Mouse (Mus musculus) left cerebral cortex, adult 11 months (tissue): ENCODE results near the gene Csrp3.

Experiments used
- DNase-seq: peaks from one replicate; pipeline ENCODE4 v3.0.0; 2022; ENCODE audit warnings: low spot score

Gene Csrp3

DNA sequence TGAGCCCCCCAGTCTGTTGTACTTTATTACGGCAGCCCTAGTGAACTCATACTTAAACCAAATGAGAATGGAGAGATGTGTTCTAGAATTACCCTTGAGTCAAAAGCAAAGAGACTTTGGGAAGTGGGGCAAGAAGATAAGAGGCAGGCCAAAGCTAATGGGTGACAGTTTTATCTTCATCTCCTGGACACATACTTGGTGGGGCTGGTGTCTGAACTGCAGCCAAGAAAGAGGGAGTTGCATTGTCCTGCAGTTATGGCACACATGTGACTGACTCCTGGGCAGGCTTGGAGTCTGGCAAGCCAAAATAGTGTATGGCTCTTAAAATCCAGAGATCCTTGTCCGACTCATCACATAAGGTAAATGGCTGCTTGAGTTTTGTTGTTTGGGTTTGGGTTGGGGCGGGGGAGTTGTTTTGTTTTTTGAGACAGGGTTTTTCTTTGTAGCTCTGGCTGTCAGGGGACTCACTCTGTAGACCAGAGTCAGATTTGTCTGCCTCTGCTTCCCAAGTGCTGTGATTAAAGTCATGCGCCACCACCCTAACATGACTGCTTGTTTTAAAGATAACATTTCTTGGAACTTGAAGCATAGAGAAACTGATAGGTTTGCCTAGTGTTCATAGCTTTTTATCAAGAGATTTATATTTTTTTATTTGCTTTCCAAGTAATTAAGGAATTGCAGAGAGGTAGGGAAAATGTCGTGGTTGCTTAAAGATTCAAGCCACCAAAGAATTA, 18.5 kb downstream of the Csrp3 start:
- no peak for DNase-seq

- DNase-seq, result no peak
Measured at GRCm38 (mm10) chr7:48825170-48825569, 22.7 kb downstream of the Csrp3 start.

- DNase-seq, result no peak
Measured at GRCm38 (mm10) chr7:48824671-48825070, 23.2 kb downstream of the Csrp3 start.

- DNase-seq, result no peak
Measured at GRCm38 (mm10) chr7:48823621-48824020, 24.2 kb downstream of the Csrp3 start.

- no peak for DNase-seq
Measured at GRCm38 (mm10) chr7:48821654-48822053, 26.2 kb downstream of the Csrp3 start.

DNA sequence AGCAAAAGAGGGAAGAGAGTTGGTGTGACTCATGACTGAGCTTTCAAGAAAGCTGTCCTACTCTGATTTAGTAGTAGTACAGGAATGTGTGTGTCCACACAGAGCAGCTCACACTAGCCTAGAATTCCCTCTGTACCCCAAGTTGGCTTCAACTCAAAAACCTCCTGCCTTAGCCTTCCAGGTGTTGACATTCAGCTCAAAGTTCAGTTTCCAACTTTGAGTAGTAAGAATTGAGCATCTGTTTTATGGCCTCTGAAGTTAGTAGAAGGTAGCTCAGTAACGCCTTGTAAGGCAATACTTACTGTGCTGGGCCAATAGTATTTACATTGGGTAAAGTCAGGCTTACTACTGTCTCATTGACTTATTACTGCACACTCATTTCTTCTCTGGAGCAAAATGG, 34.2 kb downstream of the Csrp3 start:
- no peak for DNase-seq

DNA sequence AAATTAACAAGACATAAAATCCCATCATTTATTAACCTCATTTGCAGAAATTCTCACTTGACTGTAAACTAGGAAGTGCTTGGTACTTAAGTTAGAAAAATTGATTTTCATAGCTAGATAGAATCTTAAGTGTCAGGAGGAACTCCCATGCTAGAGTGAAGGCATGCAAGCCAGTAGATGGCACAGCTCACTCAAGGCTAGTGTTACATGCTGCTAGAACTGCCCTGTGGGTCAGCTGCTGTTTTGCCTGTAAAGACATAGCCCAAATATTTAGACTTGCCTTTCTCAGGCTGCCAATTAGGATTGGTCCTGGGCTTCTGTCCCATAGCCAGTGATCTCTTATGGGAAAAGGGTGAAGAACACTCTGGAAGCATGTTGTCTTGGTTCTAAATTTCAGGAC, 35.5 kb downstream of the Csrp3 start:
- no peak for DNase-seq

GRCm38 (mm10) chr7:48810652-48811051, 37.2 kb downstream of the Csrp3 start:
- DNase-seq, result no peak

- no peak for DNase-seq
Measured at GRCm38 (mm10) chr7:48806587-48806986, 41.2 kb downstream of the Csrp3 start.

GRCm38 (mm10) chr7:48803381-48803780, 44.5 kb downstream of the Csrp3 start:
- no peak for DNase-seq

GRCm38 (mm10) chr7:48795130-48795529, 52.7 kb downstream of the Csrp3 start:
- DNase-seq, result no peak

DNA sequence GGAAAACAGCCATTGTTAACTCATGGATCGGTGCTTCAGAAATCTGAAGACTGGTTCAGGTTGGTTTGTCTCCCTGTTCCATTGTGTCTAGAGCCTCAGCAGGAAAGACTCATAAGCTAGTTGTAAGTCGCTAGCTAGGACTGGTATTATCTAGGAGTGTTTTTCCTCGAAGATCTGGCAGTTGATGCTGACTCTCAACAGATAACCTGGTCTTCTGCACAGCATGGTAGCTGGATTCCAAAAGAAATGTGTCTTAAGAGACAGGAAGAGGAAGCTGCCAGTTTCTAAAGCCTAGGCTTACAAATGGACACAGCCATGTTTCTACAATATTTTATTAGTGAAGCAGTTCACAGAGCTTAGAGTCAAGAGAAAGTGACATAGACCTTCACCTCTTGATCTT, 56.4 kb downstream of the Csrp3 start:
- no peak for DNase-seq

DNA sequence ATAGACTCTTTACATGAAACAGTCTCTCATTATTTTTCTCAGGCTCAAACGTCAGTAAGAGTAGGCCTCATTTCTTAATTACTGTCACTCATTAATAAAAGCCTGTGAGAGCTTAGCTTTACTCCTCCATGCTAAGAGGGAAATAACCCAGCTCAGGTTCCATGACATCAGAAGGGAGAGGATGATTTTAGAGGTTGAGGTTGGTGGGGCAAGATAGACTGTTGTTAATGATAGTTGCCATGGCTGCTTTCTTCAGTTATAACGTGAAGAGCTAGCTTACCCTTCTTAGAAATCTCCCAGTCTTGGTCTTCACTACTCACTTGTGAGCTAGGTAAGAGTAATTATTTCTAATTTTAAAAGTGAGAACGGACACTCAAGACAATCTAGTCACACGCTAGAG, 57.7 kb downstream of the Csrp3 start:
- DNase-seq, result no peak

DNA sequence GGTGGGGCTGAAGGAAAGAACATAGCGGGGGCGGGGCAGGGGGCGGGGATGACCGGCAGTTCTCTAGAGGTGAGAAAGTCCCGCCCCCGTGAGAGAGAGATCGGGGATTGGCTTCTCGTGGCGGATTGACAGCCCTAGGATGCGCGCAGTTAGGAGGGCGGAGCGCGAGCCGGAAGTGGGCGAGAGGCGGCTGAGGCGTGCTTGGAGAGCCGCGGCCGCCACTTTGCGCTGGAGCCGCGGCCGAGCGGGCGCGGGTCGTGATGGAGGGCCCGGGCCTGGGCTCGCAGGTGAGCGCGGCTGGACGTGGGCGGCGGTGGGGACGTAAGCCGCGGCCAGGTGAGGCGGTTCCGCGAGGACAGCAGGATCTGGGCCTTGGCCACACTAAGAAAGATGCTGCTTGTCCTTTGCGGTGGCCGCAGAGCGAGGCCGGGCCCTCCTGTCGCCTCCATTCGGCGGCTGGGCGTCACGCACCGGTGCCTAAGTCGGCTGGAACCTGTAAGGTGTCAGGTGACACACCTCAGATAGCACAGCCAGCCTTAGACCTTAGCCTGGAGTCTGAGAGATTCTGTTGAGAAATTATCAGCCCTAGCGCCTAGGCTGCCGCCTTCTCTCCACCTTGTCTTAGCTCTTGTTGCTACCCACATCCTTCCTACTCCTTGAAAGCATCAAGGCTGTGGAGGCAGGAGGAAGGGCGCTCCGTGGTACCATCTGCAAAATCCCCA, 58.8 kb downstream of the Csrp3 start, which contains the start of gene Zdhhc13:
Zdhhc13 (plus strand) TSS at position 153 of the 722 bp plus-strand sequence.
- DNase-seq, result peak; percentile 90

GRCm38 (mm10) chr7:48788348-48788747, 59.5 kb downstream of the Csrp3 start:
- no peak for DNase-seq

DNA sequence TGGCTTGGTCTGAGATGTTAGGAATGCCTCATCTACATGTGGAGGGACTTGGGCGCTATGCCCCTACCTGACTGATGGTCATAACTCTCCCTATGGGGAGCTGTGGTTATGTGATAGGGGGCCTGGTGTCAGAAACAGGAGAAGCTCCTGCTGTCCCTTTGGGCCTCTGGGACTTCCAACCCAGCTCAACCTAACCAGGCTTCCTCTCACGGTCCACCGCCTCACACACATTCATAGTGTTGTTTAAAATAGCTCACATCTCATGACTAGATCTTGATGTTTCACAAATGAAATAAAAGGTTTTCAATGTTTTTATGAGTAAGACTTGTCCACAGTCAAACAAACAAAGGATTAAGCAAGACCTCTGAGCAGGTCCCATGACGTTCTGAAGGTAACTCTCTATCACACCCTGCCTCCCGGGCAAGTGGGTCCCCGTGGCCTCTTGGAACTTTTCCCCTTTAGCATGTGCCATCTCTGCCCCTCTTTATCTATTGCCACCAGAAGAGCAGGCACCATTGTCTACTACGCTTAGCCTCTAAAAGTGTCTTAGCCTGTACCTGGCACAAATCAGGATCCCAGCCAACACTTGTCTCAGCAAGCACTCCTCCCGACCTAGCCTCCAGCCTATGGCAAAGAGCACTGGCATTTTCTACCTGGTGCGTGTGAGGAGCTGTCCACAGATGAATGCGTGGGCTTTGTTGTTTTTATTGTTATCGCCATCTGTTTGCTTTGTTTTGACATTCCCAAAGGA, 62.9 kb downstream of the Csrp3 start:
- DNase-seq, result no peak

- DNase-seq, result no peak
Measured at GRCm38 (mm10) chr7:48782432-48782831, 65.4 kb downstream of the Csrp3 start.
